In the genomic region with DNA sequence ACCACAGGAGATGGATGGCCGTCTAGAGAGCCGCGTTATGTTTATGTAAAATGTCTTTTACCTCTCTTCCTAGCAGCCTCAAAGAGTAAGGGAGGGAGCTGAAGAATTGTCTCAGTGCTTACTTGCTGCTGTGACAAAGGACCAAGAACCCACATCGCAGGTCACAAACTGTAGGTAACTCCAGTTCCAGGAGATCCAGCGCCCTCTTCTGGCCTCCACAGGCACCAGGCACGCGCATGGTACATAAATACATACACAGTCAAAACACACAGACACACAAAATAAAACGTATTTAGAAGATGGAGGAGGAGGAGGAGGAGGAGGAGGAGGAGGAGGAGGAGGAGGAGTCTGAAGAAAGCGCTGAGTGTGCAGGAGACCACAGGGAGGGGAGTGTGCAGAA, we compare ENCODE assay signal across 23 mouse cellular contexts.
DNase-seq lines count a peak whose midpoint lies in the region; ATAC-seq and TF ChIP-seq lines count a peak whose summit lies in the region.
"Had no signal": no experiment of that assay in that cellular context is flagged by ENCODE, and none has a peak within 500 bp of the region (broad histone marks: within the 10 kb centered on the region; RNA-seq: fewer than 3 reads in every experiment).

No protein-coding gene starts in this region.

- H3K27me3 ChIP-seq in heart, embryonic 10.5 days (ENCODE audit: insufficient read depth, poor library complexity, severe bottlenecking): no peaks in the 10 kb centered on the region
- H3K27me3 ChIP-seq in midbrain, postnatal 0 days (ENCODE audit: insufficient read depth, low read length): no peaks in the 10 kb centered on the region
- H3K27me3 ChIP-seq in midbrain, embryonic 16.5 days (ENCODE audit: control insufficient read depth, insufficient read depth, low read depth, low read length): no peaks in the 10 kb centered on the region
- H3K27me3 ChIP-seq in ES-Bruce4 (ENCODE audit: control insufficient read depth, insufficient read depth, low read length, poor library complexity, severe bottlenecking): no peaks in the 10 kb centered on the region; the same call in none of the 2 replicates
- H3K27me3 ChIP-seq in limb, embryonic 14.5 days (ENCODE audit: control insufficient read depth, insufficient read depth, low read length): no peaks in the 10 kb centered on the region
- no peaks in the 10 kb centered on the region for H3K27me3 ChIP-seq in lung, postnatal 0 days (replicated peaks; ENCODE audit: insufficient read depth, low read length)
- H3K27me3 ChIP-seq: embryonic facial prominence, embryonic 15.5 days; forebrain, embryonic 15.5 days; hindbrain, embryonic 13.5 days had no signal

- TF ChIP-seq CTCF in midbrain, postnatal 0 days (IDR thresholded peaks at IDR 0.05): peak; percentile 24
- TF ChIP-seq CTCF in ES-Bruce4 (IDR thresholded peaks at IDR 0.05; ENCODE audit: low read depth, low read length): peak; percentile 26
- TF ChIP-seq CTCF in lung, postnatal 0 days (IDR thresholded peaks at IDR 0.05): no peak

- no peaks in the 10 kb centered on the region for H3K4me1 ChIP-seq in heart, embryonic 10.5 days
- no peaks in the 10 kb centered on the region for H3K4me1 ChIP-seq in midbrain, postnatal 0 days (ENCODE audit: insufficient read depth, low read length)
- peaks cover 3% of the 10 kb centered on the region; the same call in 1 of the 2 replicates for H3K4me1 ChIP-seq in midbrain, embryonic 16.5 days (ENCODE audit: control insufficient read depth, insufficient read depth, low read length)
- H3K4me1 ChIP-seq in ES-Bruce4 (ENCODE audit: control insufficient read depth, insufficient read depth, low read length): no peaks in the 10 kb centered on the region
- peaks cover 5% of the 10 kb centered on the region; the same call in 1 of the 2 replicates for H3K4me1 ChIP-seq in limb, embryonic 14.5 days (ENCODE audit: control insufficient read depth, insufficient read depth, low read length)
- H3K4me1 ChIP-seq in lung, postnatal 0 days (ENCODE audit: insufficient read depth, low read depth, low read length): no peaks in the 10 kb centered on the region
- H3K4me1 ChIP-seq: embryonic facial prominence, embryonic 15.5 days had no signal

- H3K4me3 ChIP-seq in heart, embryonic 10.5 days: no peak overlapping the region
- no peak overlapping the region for H3K4me3 ChIP-seq in midbrain, postnatal 0 days (ENCODE audit: low read depth, low read length)
- no peak overlapping the region for H3K4me3 ChIP-seq in midbrain, embryonic 16.5 days (ENCODE audit: low read depth, low read length)
- H3K4me3 ChIP-seq in ES-Bruce4 (ENCODE audit: low read depth, low read length): no peak overlapping the region
- no peak overlapping the region for H3K4me3 ChIP-seq in limb, embryonic 14.5 days (replicated peaks; ENCODE audit: low read length)
- H3K4me3 ChIP-seq in lung, postnatal 0 days (ENCODE audit: low read depth, low read length): no peak overlapping the region
- H3K4me3 ChIP-seq: erythroblast, embryonic 14.5 days; forebrain, embryonic 10.5 days; forebrain, embryonic 15.5 days; heart, embryonic 15.5 days; hindbrain, embryonic 13.5 days had no signal

- no peaks in the 10 kb centered on the region for H3K36me3 ChIP-seq in heart, embryonic 10.5 days
- H3K36me3 ChIP-seq in midbrain, postnatal 0 days (ENCODE audit: insufficient read depth, low read length): no peaks in the 10 kb centered on the region
- no peaks in the 10 kb centered on the region for H3K36me3 ChIP-seq in midbrain, embryonic 16.5 days (ENCODE audit: control insufficient read depth, insufficient read depth, low read length)
- H3K36me3 ChIP-seq in ES-Bruce4 (ENCODE audit: control insufficient read depth, insufficient read depth, low read length, poor library complexity, severe bottlenecking): no peaks in the 10 kb centered on the region
- H3K36me3 ChIP-seq in limb, embryonic 14.5 days (ENCODE audit: control insufficient read depth, insufficient read depth, low read length): no peaks in the 10 kb centered on the region
- H3K36me3 ChIP-seq in lung, postnatal 0 days (ENCODE audit: insufficient read depth, low read length): no peaks in the 10 kb centered on the region
- H3K36me3 ChIP-seq: embryonic facial prominence, embryonic 15.5 days; forebrain, embryonic 10.5 days; heart, embryonic 15.5 days had no signal

- TF ChIP-seq POLR2A in ES-Bruce4 (IDR thresholded peaks at IDR 0.05; ENCODE audit: insufficient read depth, low read length): no peak
- TF ChIP-seq POLR2A in limb, embryonic 14.5 days (IDR thresholded peaks at IDR 0.05; ENCODE audit: borderline replicate concordance, extremely low read depth, insufficient read depth, insufficient read length): no peak

- ATAC-seq in midbrain, postnatal 0 days (ENCODE audit: low FRiP score): no peak
- ATAC-seq in midbrain, embryonic 16.5 days: no peak
- ATAC-seq in limb, embryonic 14.5 days (ENCODE audit: low FRiP score, low read depth): no peak
- no peak for ATAC-seq in lung, postnatal 0 days
- ATAC-seq: forebrain, embryonic 15.5 days; intestine, embryonic 16.5 days had no signal

- no peak overlapping the region for H3K4me2 ChIP-seq in midbrain, postnatal 0 days (ENCODE audit: low read depth, low read length, poor library complexity, severe bottlenecking)
- no peak overlapping the region for H3K4me2 ChIP-seq in midbrain, embryonic 16.5 days (ENCODE audit: low read length)
- H3K4me2 ChIP-seq in limb, embryonic 14.5 days (replicated peaks; ENCODE audit: low read depth, low read length, severe bottlenecking): 0 out of 2 replicates have a peak overlapping the region, but pooled peaks have one; percentile 44
- H3K4me2 ChIP-seq in lung, postnatal 0 days (replicated peaks; ENCODE audit: low read depth, low read length): no peak overlapping the region
- H3K4me2 ChIP-seq: forebrain, embryonic 15.5 days; heart, embryonic 15.5 days; hindbrain, embryonic 13.5 days had no signal

- no peak for TF ChIP-seq EP300 in ES-Bruce4 (IDR thresholded peaks at IDR 0.05; ENCODE audit: insufficient read depth, low read depth, low read length)
- TF ChIP-seq EP300 in lung, postnatal 0 days (IDR thresholded peaks at IDR 0.05): no peak

- 88% methylated on average over 8 of the region's 9 CpGs for WGBS in heart, embryonic 10.5 days
- WGBS in midbrain, postnatal 0 days: 96% methylated on average over 9 of the region's 9 CpGs
- WGBS in midbrain, embryonic 16.5 days: 93% methylated on average over 8 of the region's 9 CpGs
- WGBS in limb, embryonic 14.5 days: 90% methylated on average over 9 of the region's 9 CpGs
- 86% methylated on average over 8 of the region's 9 CpGs for WGBS in lung, postnatal 0 days

- no peak overlapping the region for H3K27ac ChIP-seq in heart, embryonic 10.5 days
- H3K27ac ChIP-seq in midbrain, postnatal 0 days (ENCODE audit: low read depth, low read length): no peak overlapping the region
- H3K27ac ChIP-seq in midbrain, embryonic 16.5 days (ENCODE audit: low read length): no peak overlapping the region
- no peak overlapping the region for H3K27ac ChIP-seq in ES-Bruce4 (ENCODE audit: insufficient read depth, low read length)
- no peak overlapping the region for H3K27ac ChIP-seq in limb, embryonic 14.5 days (replicated peaks; ENCODE audit: low read depth, low read length)
- H3K27ac ChIP-seq in lung, postnatal 0 days (ENCODE audit: low read length): no peak overlapping the region
- H3K27ac ChIP-seq: embryonic facial prominence, embryonic 15.5 days; forebrain, embryonic 10.5 days; forebrain, embryonic 15.5 days; gastrocnemius, adult 2 months; heart, embryonic 15.5 days; hindbrain, embryonic 13.5 days had no signal

- no peaks in the 10 kb centered on the region for H3K9me3 ChIP-seq in heart, embryonic 10.5 days
- H3K9me3 ChIP-seq in midbrain, postnatal 0 days (ENCODE audit: low read length): no peaks in the 10 kb centered on the region
- H3K9me3 ChIP-seq in midbrain, embryonic 16.5 days (replicated peaks; ENCODE audit: control insufficient read depth, low read length, poor library complexity, severe bottlenecking): no peaks in the 10 kb centered on the region
- no peaks in the 10 kb centered on the region for H3K9me3 ChIP-seq in ES-Bruce4 (replicated peaks; ENCODE audit: control insufficient read depth, insufficient read depth, low read length, poor library complexity, severe bottlenecking)
- no peaks in the 10 kb centered on the region for H3K9me3 ChIP-seq in limb, embryonic 14.5 days (ENCODE audit: control insufficient read depth, low read length)
- no peaks in the 10 kb centered on the region for H3K9me3 ChIP-seq in lung, postnatal 0 days (ENCODE audit: low read length)
- H3K9me3 ChIP-seq: embryonic facial prominence, embryonic 15.5 days; forebrain, embryonic 10.5 days; forebrain, embryonic 15.5 days; heart, embryonic 15.5 days had no signal

- no peak overlapping the region for H3K9ac ChIP-seq in midbrain, postnatal 0 days (replicated peaks; ENCODE audit: low read length, poor library complexity, severe bottlenecking)
- H3K9ac ChIP-seq in midbrain, embryonic 16.5 days (ENCODE audit: low read depth, low read length): no peak overlapping the region
- H3K9ac ChIP-seq in ES-Bruce4 (ENCODE audit: low read depth, poor library complexity, severe bottlenecking): no peak overlapping the region
- H3K9ac ChIP-seq in limb, embryonic 14.5 days (ENCODE audit: low read depth, low read length, severe bottlenecking): no peak overlapping the region
- no peak overlapping the region for H3K9ac ChIP-seq in lung, postnatal 0 days (replicated peaks; ENCODE audit: low read depth)
- H3K9ac ChIP-seq: embryonic facial prominence, embryonic 15.5 days; forebrain, embryonic 15.5 days; heart, embryonic 15.5 days; hindbrain, embryonic 13.5 days had no signal

- peak; percentile 42 for DNase-seq in heart, embryonic 10.5 days (ENCODE audit: low spot score)
- no peak for DNase-seq in heart, adult 9 months (ENCODE audit: low spot score in 2 of 2)
- DNase-seq in midbrain, postnatal 0 days (ENCODE audit: low spot score): no peak
- DNase-seq in limb, embryonic 14.5 days (ENCODE audit: low spot score): no peak
- no peak for DNase-seq in lung, postnatal 0 days (ENCODE audit: low spot score)
- DNase-seq in layer of hippocampus, adult 11-12 months (ENCODE audit: low spot score): no peak
- DNase-seq: adrenal gland, adult 2 months; adrenal gland, postnatal 25 days; cerebellum, adult 18-20 months; cerebellum, adult 9-11 months; cerebellum, postnatal 36 days; gastrocnemius, adult 2 months; gastrocnemius, postnatal 25 days; heart, postnatal 14 days had no signal
